In the genomic region with DNA sequence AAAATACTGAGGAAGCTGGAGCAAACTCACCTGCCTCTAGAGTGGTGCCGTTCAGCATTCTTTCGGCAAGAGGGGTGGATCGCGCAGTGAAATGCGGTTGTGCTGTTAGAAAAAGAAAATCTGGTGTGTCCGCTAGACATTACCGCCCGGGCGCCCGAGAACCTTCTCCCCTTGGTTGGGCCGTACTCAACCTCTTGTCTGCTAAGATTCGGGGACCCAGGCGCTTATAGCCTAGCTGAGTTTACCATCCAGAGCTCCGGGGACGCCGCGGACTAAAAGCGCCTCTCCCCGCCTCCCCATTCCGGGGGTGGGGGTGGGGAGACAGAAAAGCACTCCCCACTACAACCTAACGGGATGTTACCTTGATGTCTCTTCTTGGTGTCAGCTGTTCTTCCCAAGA, we compare ENCODE assay signal across 10 mouse cellular contexts. TPM values are rescaled to one million over a fixed set of nuclear protein-coding genes. Genes with fewer than 3 reads are reported as not detected.
DNase-seq lines count a peak whose midpoint lies in the region; ATAC-seq and TF ChIP-seq lines count a peak whose summit lies in the region.
"Had no signal": no experiment of that assay in that cellular context is flagged by ENCODE, and none has a peak within 500 bp of the region (broad histone marks: within the 10 kb centered on the region; RNA-seq: fewer than 3 reads in every experiment).

No protein-coding gene starts in this region.

- no peak for TF ChIP-seq CTCF in brain, embryonic 14.5 days (IDR thresholded peaks at IDR 0.05; ENCODE audit: borderline replicate concordance, extremely low read depth, insufficient read depth, insufficient read length)

- peak overlapping the region; percentile 58 for H3K4me2 ChIP-seq in heart, embryonic 15.5 days
- peak overlapping the region; percentile 33 for H3K4me2 ChIP-seq in hindbrain, embryonic 16.5 days (ENCODE audit: low read length)
- peak overlapping the region; percentile 45 for H3K4me2 ChIP-seq in midbrain, embryonic 15.5 days

- no peaks in the 10 kb centered on the region for H3K36me3 ChIP-seq in heart, embryonic 15.5 days
- no peaks in the 10 kb centered on the region for H3K36me3 ChIP-seq in hindbrain, embryonic 16.5 days (ENCODE audit: control insufficient read depth, insufficient read depth, low read length)
- no peaks in the 10 kb centered on the region for H3K36me3 ChIP-seq in midbrain, embryonic 15.5 days (replicated peaks)

- peaks cover 36% of the 10 kb centered on the region for H3K4me1 ChIP-seq in heart, embryonic 15.5 days (replicated peaks)
- peaks cover 18% of the 10 kb centered on the region for H3K4me1 ChIP-seq in hindbrain, embryonic 16.5 days (ENCODE audit: control insufficient read depth, insufficient read depth, low read depth, low read length)
- peaks cover 22% of the 10 kb centered on the region for H3K4me1 ChIP-seq in midbrain, embryonic 15.5 days

- no peak overlapping the region for H3K9ac ChIP-seq in heart, embryonic 15.5 days
- no peak overlapping the region for H3K9ac ChIP-seq in hindbrain, embryonic 16.5 days (ENCODE audit: low read depth, low read length)
- H3K9ac ChIP-seq in midbrain, embryonic 15.5 days, result peak overlapping the region; percentile 58

- TF ChIP-seq POLR2A in brain, embryonic 14.5 days (IDR thresholded peaks at IDR 0.05; ENCODE audit: borderline replicate concordance, extremely low read depth, insufficient read depth, insufficient read length, poor library complexity, severe bottlenecking), result no peak

- no peak overlapping the region for H3K27ac ChIP-seq in heart, embryonic 15.5 days
- 0 out of 2 replicates have a peak overlapping the region, but pooled peaks have one; percentile 34 for H3K27ac ChIP-seq in hindbrain, embryonic 16.5 days (ENCODE audit: low read depth, low read length)
- H3K27ac ChIP-seq in midbrain, embryonic 15.5 days, result peak overlapping the region; percentile 90

- peak overlapping the region; percentile 38 for H3K4me3 ChIP-seq in heart, embryonic 15.5 days
- H3K4me3 ChIP-seq in hindbrain, embryonic 16.5 days (ENCODE audit: low read length), result peak overlapping the region; percentile 25
- H3K4me3 ChIP-seq in midbrain, embryonic 15.5 days, result peak overlapping the region; percentile 48

- under 1% methylated on average over 21 of the region's 21 CpGs for WGBS in heart, embryonic 15.5 days
- under 1% methylated on average over 21 of the region's 21 CpGs for WGBS in hindbrain, embryonic 16.5 days
- under 1% methylated on average over 21 of the region's 21 CpGs for WGBS in midbrain, embryonic 15.5 days

- ATAC-seq in heart, embryonic 15.5 days (replicated peaks; ENCODE audit: insufficient number of reproducible peaks, insufficient read depth, low FRiP score, low read depth), result no peak
- no peak for ATAC-seq in hindbrain, embryonic 16.5 days
- ATAC-seq in midbrain, embryonic 15.5 days (replicated peaks), result no peak

- intact Hi-C loops in heart, postnatal 14 days (cut with DNase I), result no loop called here

- no peaks in the 10 kb centered on the region for H3K9me3 ChIP-seq in heart, embryonic 15.5 days (replicated peaks)
- H3K9me3 ChIP-seq in hindbrain, embryonic 16.5 days (ENCODE audit: control insufficient read depth, low read length), result no peaks in the 10 kb centered on the region
- no peaks in the 10 kb centered on the region for H3K9me3 ChIP-seq in midbrain, embryonic 15.5 days

- no peak for DNase-seq in heart, postnatal 14 days
- peak; percentile 53 for DNase-seq in brain, embryonic 14.5 days (ENCODE audit: low read depth)
- DNase-seq in right cerebral cortex, postnatal 14 days, result no peak
- no peak for DNase-seq in thymus, postnatal 14 days
- DNase-seq in thymus, postnatal 10 days (ENCODE audit: low spot score in 2 of 2), result no peak
- DNase-seq: gastrocnemius, postnatal 10 days had no signal

- H3K27me3 ChIP-seq in heart, embryonic 15.5 days, result peaks cover 75% of the 10 kb centered on the region
- H3K27me3 ChIP-seq in hindbrain, embryonic 16.5 days (replicated peaks; ENCODE audit: control insufficient read depth, insufficient read depth, low read length), result peaks cover 34% of the 10 kb centered on the region
- peaks cover 25% of the 10 kb centered on the region for H3K27me3 ChIP-seq in midbrain, embryonic 15.5 days (replicated peaks)
- H3K27me3 ChIP-seq: CH12.LX had no signal

RNA-seq across cellular contexts. Expression of gene Lhx9, which starts 1.2 kb away (rescaled TPM):
- polyA plus RNA-seq in heart, embryonic 15.5 days (2015; fragmentation: Nextera tagmentation; extraction: Ambion mirVana), result 0.18 and 0.24 TPM in 2 replicates
- total RNA-seq in heart, postnatal 14 days (2021), result under 1 TPM in 1 of 2 experiments, not detected in 1; 0.24 TPM
- 62.8 and 83.9 TPM in 2 replicates for polyA plus RNA-seq in brain, embryonic 14.5 days (2012; rRNA removed)
- 10.7 and 17.5 TPM in 2 replicates for polyA plus RNA-seq in hindbrain, embryonic 16.5 days (2015; fragmentation: Nextera tagmentation; extraction: Ambion mirVana)
- 124 and 139 TPM in 2 replicates for polyA plus RNA-seq in midbrain, embryonic 15.5 days (2015; fragmentation: Nextera tagmentation; extraction: Ambion mirVana)
- total RNA-seq: gastrocnemius, postnatal 10 days had no signal

RNA-seq across cellular contexts. Expression of gene 2310009B15Rik, which starts 9.5 kb away (rescaled TPM):
- 25.5 and 29.1 TPM in 2 replicates for polyA plus RNA-seq in heart, embryonic 15.5 days (2015; fragmentation: Nextera tagmentation; extraction: Ambion mirVana)
- total RNA-seq in heart, postnatal 14 days (2021), result 10 to 100 TPM in 1 of 2 experiments, 1 to 10 TPM in 1; 9.4 to 11.1 TPM
- 38.6 and 65.3 TPM in 2 replicates for polyA plus RNA-seq in brain, embryonic 14.5 days (2012; rRNA removed)
- polyA plus RNA-seq in hindbrain, embryonic 16.5 days (2015; fragmentation: Nextera tagmentation; extraction: Ambion mirVana), result 24.0 and 29.5 TPM in 2 replicates
- polyA plus RNA-seq in midbrain, embryonic 15.5 days (2015; fragmentation: Nextera tagmentation; extraction: Ambion mirVana), result 33.6 and 37.6 TPM in 2 replicates
